Mouse (Mus musculus) T-helper 1 cell (primary cell): ENCODE data around the gene Kcnab2.

Experiments
- in situ Hi-C: fragments of 300-600 bp; cut with MboI, MseI; formaldehyde crosslinking; loops from one replicate; pipeline ENCODE4 v1.15.1; 2025; ENCODE audit warnings: high pct_unique_total_duplicates

Kcnab2 gene

DNA sequence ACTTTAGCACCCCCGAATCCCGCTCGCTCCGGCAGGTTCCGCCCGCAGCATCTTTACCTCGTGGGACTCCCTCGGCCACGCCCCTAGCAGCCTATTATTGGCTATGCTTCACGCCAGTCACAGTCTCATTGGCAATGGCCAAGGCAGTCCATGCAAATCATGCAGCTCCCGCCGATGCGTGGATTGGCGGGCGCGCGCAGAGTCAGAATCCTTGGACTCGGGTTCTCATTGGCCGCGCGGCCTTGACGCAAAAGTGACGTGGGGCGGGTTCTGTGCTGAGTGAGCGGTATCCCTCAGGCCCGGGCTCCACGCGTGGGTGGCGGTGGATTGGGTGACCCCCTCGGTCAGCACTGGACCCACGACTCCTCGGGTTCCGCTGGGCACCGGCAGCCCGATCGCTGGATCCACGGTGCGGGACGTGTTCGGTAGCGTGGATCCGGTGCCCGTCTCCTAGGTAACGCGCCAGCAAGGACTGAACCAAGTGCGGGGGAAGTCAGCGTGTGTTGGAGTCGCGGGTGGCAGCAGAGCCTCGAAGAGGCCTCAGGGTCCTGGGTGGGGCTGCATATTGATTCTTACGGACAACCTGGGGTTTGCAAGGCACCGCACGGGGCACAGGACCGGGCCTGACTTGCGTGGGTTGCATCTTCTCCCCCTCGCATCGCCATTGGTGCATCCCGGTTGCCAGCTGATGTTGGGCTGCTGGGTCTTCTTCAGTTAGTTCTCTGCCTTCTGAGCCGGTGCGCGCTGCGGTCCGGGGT lies at the start of gene Kcnab2:
TSS of gene Kcnab2 (minus strand) at position 406 of the 758 bp plus-strand sequence.
- in situ Hi-C loops: loop anchor here (5.0 kb wide), 1 partner anchor 615 kb away; the partner anchor contains the start of gene Camta1

- in situ Hi-C loops: no loop called here
These were observed 42.4 kb upstream of the Kcnab2 start for GRCm38 (mm10) chr4:152520083-152520482.

- in situ Hi-C loops: no loop called here
These were observed 41.4 kb upstream of the Kcnab2 start for GRCm38 (mm10) chr4:152519106-152519505.

- in situ Hi-C loops: no loop called here
These were observed 37.2 kb upstream of the Kcnab2 start for GRCm38 (mm10) chr4:152514884-152515283.

DNA sequence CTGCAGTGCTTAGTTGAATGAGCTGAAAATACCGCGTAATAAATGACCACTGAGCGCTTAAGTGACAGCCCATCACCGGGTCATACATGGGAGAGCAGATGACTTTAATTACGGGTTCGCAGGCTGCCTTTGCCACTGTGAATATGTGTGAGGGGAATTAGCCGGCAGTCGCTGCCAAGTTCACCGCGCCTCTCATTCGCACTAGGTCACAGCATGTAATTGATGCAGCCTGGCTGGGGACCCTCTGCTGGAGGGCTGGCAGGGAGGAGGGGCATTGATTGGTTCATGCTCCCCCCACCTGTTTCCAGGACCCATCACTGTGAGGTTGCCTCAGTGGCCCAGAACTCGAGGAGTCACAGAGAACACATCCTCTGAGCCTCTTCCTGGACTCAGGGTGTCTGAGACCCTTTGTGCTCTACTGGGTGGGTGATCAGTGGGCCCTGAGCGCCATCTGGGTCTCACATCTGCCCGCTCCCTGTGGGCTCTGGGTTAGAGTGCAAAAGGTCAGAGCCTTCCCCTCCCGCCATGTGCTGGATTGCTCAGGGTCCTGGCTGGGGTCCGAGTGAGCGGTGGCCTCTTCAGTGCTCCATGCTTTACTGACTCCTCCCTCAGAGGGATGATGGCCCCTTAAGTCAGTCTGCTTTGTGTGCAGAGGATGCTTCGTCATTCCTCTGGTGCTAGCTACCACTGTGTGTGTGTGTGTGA lies 34.7 kb upstream of the Kcnab2 start:
- in situ Hi-C loops: no loop called here

DNA sequence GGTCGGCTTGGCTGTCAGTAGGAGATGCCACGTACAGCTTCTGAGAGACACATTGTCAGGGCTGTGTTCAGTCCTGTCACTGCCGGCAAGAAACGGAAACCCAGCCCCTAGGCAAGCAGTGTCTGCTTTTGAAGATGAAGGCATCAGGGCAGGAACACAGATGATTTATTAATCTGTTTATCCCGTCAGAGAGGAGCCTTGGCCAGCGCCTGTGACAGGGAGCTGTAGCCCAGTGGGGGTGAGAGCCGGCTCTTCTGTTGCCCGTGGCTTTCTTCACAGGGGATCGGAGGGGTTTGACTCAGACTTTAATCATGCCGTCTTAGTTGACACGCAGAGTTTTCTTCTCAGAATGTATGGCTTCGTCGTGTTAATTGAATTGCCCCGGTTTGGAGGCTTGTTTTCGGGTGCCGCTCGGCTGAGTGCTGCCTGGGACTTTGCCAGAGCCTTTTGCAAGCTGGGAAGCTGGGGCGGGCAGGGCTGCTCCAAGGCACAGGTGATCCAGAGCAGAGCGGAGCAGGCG lies 16.7 kb upstream of the Kcnab2 start:
- in situ Hi-C loops: no loop called here

DNA sequence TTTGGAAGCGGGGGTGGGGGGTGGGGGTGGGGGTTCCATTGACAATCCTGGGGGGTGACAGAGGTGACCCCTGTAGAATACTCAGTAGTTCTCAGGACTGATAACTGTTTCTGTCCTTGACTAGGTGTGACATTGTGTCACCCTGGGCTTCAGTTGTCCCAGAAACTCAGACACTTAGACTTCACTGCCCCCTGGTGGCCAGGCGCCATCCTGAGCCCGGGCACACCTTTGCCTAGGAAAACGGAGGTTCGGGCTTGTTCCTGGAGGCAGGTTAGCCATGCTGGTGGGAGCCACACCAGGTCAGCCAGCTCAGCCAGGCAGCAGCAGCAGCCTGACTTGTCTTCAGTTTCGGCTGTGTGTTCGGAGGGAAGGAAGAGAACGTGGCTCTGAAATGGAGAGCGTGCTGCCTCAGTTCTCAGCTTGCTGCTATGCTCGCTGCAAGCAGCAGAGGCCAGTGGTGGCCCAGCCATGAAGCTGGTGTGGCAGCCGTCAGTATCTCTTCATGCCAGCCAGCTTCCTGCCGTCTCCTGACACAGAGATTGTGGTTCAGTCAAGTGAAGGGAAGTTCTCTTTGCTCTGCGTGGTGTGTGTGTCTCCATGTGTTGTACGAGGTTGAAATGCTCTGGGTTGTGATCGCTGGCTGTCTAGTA lies 13.7 kb upstream of the Kcnab2 start:
- in situ Hi-C loops: no loop called here

GRCm38 (mm10) chr4:152490311-152490710 lies 12.6 kb upstream of the Kcnab2 start:
- in situ Hi-C loops: no loop called here

DNA sequence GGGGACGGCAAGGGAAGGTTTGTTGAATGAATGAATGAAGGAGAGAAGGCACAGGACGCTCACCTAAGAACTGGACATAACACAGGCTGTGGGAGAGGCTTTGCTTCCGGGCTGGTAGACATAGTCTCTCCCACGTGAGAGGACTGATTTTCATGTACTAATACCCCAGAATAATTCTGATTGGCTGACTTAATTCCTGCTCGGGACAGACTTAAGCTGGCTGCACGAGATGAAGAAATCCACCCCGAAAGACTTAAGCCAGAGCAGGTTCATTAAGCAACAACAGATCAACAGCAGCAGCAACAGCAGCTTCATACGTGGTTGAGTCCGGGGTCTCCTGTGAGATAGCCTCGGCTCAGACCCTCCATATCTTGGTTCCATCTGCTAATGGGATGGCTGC lies 10.4 kb upstream of the Kcnab2 start:
- in situ Hi-C loops: no loop called here

DNA sequence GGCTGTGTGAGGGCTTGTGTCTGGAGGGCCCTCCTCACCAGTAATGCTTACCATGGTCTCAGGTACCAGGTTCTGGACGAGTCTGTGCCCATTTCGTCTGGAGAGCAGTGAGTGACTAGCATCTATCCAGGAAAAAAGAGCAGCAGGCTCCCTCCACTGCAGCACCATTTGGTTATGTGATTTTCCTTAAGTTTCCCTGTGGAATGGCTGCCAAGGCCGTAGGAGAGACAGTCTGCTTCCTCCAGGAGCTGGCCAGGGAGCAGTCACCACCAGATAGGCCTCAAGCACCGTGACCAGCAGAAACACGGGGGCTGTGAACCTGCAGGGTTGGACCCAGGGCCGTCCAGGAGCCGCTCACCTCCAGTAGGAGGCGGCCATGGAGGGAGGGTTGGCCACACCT lies 2.8 kb upstream of the Kcnab2 start:
- in situ Hi-C loops: no loop called here

DNA sequence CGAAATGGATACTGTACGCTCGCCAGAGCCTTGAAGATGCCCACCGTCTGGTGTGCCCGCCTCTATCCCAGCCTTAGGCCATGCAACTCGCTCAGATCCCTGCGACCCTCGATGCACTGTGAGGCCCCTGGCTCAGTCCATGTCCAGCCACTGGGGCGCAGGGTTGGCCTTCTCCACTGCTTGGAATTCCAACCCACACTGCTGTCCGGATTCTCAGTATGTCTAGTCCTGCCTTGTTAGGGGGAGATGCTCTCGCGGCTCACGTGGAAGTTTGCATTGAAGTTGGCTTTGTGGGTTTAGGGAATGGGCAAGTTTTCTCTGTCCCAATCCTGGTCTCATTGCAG lies 525 bp upstream of the Kcnab2 start:
- in situ Hi-C loops: loop anchor here (5.0 kb wide), 1 partner anchor 616 kb away; the partner anchor contains the start of gene Camta1

- in situ Hi-C loops: loop anchor here (5.0 kb wide), 1 partner anchor 615 kb away; the partner anchor contains the start of gene Camta1
These were observed 585 bp downstream of the Kcnab2 start for GRCm38 (mm10) chr4:152477106-152477465.

- in situ Hi-C loops: loop anchor here (5.0 kb wide), 1 partner anchor 614 kb away; the partner anchor contains the start of gene Camta1
These were observed 1.1 kb downstream of the Kcnab2 start, which contains the start of gene Nphp4 for GRCm38 (mm10) chr4:152476427-152477023. Gene Nphp4, plus strand, starts transcription at chr4:152476706.

- in situ Hi-C loops: loop anchor here (5.0 kb wide), 1 partner anchor 614 kb away; the partner anchor contains the start of gene Camta1
These were observed 1.7 kb downstream of the Kcnab2 start for GRCm38 (mm10) chr4:152475941-152476340.

DNA sequence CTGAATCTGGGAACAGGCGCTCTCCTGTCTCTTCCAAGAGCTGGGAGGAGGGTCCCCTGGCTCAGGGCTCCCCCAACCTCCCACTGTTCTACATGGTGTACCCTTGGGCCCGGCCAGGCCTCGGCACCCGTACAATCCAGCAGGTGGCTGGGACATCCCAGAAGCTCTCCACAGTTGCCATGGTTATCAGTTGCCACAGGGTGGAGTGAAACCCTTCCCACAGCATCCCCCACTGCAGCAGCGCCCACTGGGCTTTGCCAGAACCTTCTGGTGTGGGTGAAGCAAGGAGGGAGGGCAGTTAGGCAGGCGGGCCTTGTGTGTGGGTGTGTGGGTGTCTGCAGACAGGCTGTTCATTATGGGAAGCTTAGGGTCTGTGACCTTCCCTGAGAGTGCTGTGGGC lies 9.7 kb downstream of the Kcnab2 start:
- in situ Hi-C loops: no loop called here

GRCm38 (mm10) chr4:152466601-152467000 lies 11.1 kb downstream of the Kcnab2 start:
- in situ Hi-C loops: no loop called here

DNA sequence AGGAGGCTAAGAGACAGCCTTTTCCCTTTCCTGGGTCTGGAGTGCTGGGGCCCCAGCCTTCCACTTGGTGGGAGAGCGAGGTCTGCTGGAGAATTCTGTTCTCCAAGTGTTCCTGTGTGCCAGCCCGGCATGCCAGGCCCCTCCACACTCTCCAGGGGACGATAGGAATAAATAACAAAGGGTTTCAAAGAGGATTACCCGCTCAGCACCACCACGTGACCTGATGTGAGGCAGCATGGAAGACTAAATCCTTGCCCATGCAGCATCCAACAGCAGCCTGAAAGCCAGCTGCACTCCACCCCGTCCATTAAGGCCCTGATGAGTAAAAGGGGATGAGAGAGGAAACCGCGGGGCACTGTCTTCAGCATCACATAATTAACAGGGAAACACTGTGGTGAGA lies 12.6 kb downstream of the Kcnab2 start:
- in situ Hi-C loops: no loop called here

- in situ Hi-C loops: no loop called here
These were observed 14.5 kb downstream of the Kcnab2 start for GRCm38 (mm10) chr4:152463147-152463546.

GRCm38 (mm10) chr4:152462516-152462915 lies 15.2 kb downstream of the Kcnab2 start:
- in situ Hi-C loops: no loop called here

DNA sequence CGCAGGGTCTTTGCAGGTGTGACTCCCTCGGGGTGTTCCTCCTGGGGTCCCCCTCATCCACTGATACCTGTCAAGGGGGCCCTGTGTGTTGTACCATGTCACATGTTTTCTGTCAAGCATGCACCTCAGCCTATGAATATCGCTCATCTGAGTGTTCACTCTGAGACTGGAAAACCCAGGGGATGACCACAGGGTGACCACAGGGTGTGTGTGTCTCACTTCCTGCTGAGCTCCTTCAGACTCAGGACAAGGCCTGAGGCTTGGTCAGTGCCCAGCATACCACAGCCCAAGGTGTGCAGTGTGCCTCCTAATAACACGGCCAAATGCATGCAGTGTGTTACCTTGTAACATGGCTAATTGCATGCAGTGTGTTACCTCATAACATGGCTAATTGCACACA lies 20.0 kb downstream of the Kcnab2 start:
- in situ Hi-C loops: loop anchor here (10.0 kb wide), 1 partner anchor 1687 kb away; the partner anchor contains the start of genes Trp73 and Wrap73

GRCm38 (mm10) chr4:152456609-152457008 lies 21.1 kb downstream of the Kcnab2 start:
- in situ Hi-C loops: loop anchor here (10.0 kb wide), 1 partner anchor 1688 kb away; the partner anchor contains the start of genes Trp73 and Wrap73
